Mouse (Mus musculus) myocyte (in vitro differentiated cells): ENCODE results near the gene Hexdc. TPM values are rescaled to one million over a fixed set of nuclear protein-coding genes. Genes with fewer than 3 reads are reported as not detected.
A peak's percentile ranks its signal among the peaks of the same experiment; 100 is the strongest.

Experiments used
- H3K27me3 ChIP-seq: one replicate; pipeline ENCODE4 v1.6.1; 2011; ENCODE audit not compliant: control insufficient read depth, insufficient read depth, insufficient read length
- H3K36me3 ChIP-seq: one replicate; pipeline ENCODE4 v1.6.1; 2011; ENCODE audit not compliant: control insufficient read depth, insufficient read depth
- H3K4me2 ChIP-seq: one replicate; pipeline ENCODE4 v1.6.1; 2011; ENCODE audit warnings: low read depth, control low read depth
- H3K4me3 ChIP-seq: one replicate; pipeline ENCODE4 v1.5.1; 2011; ENCODE audit warnings: mild to moderate bottlenecking, control low read depth, moderate library complexity
- H3K79me2 ChIP-seq: one replicate; pipeline ENCODE4 v1.6.1; 2011; ENCODE audit not compliant: control insufficient read depth, insufficient read depth
- H3ac ChIP-seq: one replicate; pipeline ENCODE4 v1.6.1; 2011; ENCODE audit not compliant: control insufficient read depth, insufficient read length
- CEBPB ChIP-seq: IDR thresholded peaks from 2 replicates; pipeline ENCODE4 v1.6.1; 2011; ENCODE audit warnings: mild to moderate bottlenecking, moderate library complexity; ENCODE audit not compliant: poor library complexity, insufficient read depth, severe bottlenecking
- E2F4 ChIP-seq: IDR thresholded peaks from one replicate; pipeline ENCODE4 v1.6.1; 2011; ENCODE audit warnings: mild to moderate bottlenecking, control low read depth, moderate library complexity; ENCODE audit not compliant: insufficient read depth
- MAX ChIP-seq: IDR thresholded peaks from one replicate; pipeline ENCODE4 v1.6.1; 2011; ENCODE audit warnings: low read depth, mild to moderate bottlenecking, control low read depth
- MYOD1 ChIP-seq, 3 experiments: IDR thresholded peaks; one replicate each; pipeline ENCODE4 v1.6.1; 2011; ENCODE audit warnings: control low read depth in 2 of 3, low read depth in 2 of 3, mild to moderate bottlenecking in 2 of 3, moderate library complexity in 1 of 3; ENCODE audit not compliant: insufficient read length in 2 of 3, control insufficient read depth in 1 of 3
- MYOG ChIP-seq, 3 experiments: IDR thresholded peaks; one replicate each; pipeline ENCODE4 v1.6.1; 2011; ENCODE audit warnings: control low read depth in 2 of 3, low read depth in 2 of 3, mild to moderate bottlenecking in 2 of 3; ENCODE audit not compliant: insufficient read length in 2 of 3, control insufficient read depth in 1 of 3, insufficient read depth in 1 of 3
- POLR2A ChIP-seq: IDR thresholded peaks from one replicate; pipeline ENCODE4 v1.6.1; 2011; ENCODE audit warnings: low read depth, mild to moderate bottlenecking, control low read depth, moderate library complexity; ENCODE audit not compliant: insufficient read length
- POLR2AphosphoS2 ChIP-seq: IDR thresholded peaks from one replicate; pipeline ENCODE4 v1.6.1; 2011; ENCODE audit warnings: low read depth, control low read depth; ENCODE audit not compliant: insufficient read length
- REST ChIP-seq: IDR thresholded peaks from one replicate; pipeline ENCODE4 v1.6.1; 2011; ENCODE audit warnings: mild to moderate bottlenecking, control low read depth, moderate library complexity; ENCODE audit not compliant: insufficient read depth, insufficient read length
- SRF ChIP-seq: IDR thresholded peaks from one replicate; pipeline ENCODE4 v1.6.1; 2011; ENCODE audit warnings: low read depth; ENCODE audit not compliant: control insufficient read depth, insufficient read length
- TCF12 ChIP-seq: IDR thresholded peaks from one replicate; pipeline ENCODE4 v1.6.1; 2011; ENCODE audit warnings: mild to moderate bottlenecking, control low read depth; ENCODE audit not compliant: poor library complexity, insufficient read depth, severe bottlenecking
- TCF3 ChIP-seq: IDR thresholded peaks from one replicate; pipeline ENCODE4 v1.6.1; 2011; ENCODE audit warnings: low read depth, control low read depth; ENCODE audit not compliant: insufficient read length
- USF1 ChIP-seq: IDR thresholded peaks from one replicate; pipeline ENCODE4 v1.6.1; 2011; ENCODE audit warnings: low read depth, mild to moderate bottlenecking, control low read depth, moderate library complexity
- polyA plus RNA-seq: library from polyadenylated mRNA; unstranded; fragments of >200 nt; fragmentation: generic; extraction: Trizol; gene quantifications from one replicate; pipeline ENCODE4 v1.2.1, GENCODE M21; 2012; ENCODE audit warnings: missing spikeins

Hexdc gene
- polyA plus RNA-seq, 1 experiment, result 11.6 TPM

GRCm38 (mm10) chr11:121203859-121204160 lies 423 bp upstream of the Hexdc start:
- H3K36me3 ChIP-seq, result peaks cover 12% of the 10 kb centered on the region

GRCm38 (mm10) chr11:121216831-121217230 lies 12.6 kb downstream of the Hexdc start:
- no peak overlapping the region for H3ac ChIP-seq
- no peak overlapping the region for H3K4me3 ChIP-seq
- no peaks in the 10 kb centered on the region for H3K27me3 ChIP-seq
- H3K36me3 ChIP-seq, result peaks cover 7% of the 10 kb centered on the region
- H3K79me2 ChIP-seq, result no peaks in the 10 kb centered on the region
- no peak overlapping the region for H3K4me2 ChIP-seq
- TF ChIP-seq TCF3 (no peak), CEBPB (no peak), REST (no peak), MAX (no peak), TCF12 (no peak), POLR2A (no peak), SRF (no peak), E2F4 (no peak), MYOD1 (IDR thresholded peaks at IDR 0.05; ENCODE audit: control insufficient read depth in 1 of 3, insufficient read length in 2 of 3, low read depth in 2 of 3) (no peak), MYOG (IDR thresholded peaks at IDR 0.05; ENCODE audit: control insufficient read depth in 1 of 3, insufficient read depth in 1 of 3, insufficient read length in 2 of 3, low read depth in 2 of 3) (no peak), USF1 (no peak)

More at GRCm38 (mm10) chr11:121203859-121204160, 423 bp upstream of the Hexdc start:
- Histone ChIP-seq H3K27me3 (no peaks in the 10 kb centered on the region), H3K4me2 (peak overlapping the region; percentile 78), H3K4me3 (peak overlapping the region; percentile 46), H3K79me2 (no peaks in the 10 kb centered on the region), H3ac (no peak overlapping the region)
- TF ChIP-seq POLR2A (no peak), USF1 (peak; percentile 64)

- Histone ChIP-seq H3K4me2 (no peak overlapping the region), H3K36me3 (peaks cover 18% of the 10 kb centered on the region), H3K27me3 (no peaks in the 10 kb centered on the region), H3K79me2 (no peaks in the 10 kb centered on the region), H3K4me3 (no peak overlapping the region), H3ac (no peak overlapping the region)
- no peak for TF ChIP-seq USF1
- no peak for TF ChIP-seq REST
- no peak for TF ChIP-seq TCF3
- TF ChIP-seq POLR2A, result no peak
- no peak for TF ChIP-seq CEBPB
- no peak for TF ChIP-seq MAX
- no peak for TF ChIP-seq MYOD1 (IDR thresholded peaks at IDR 0.05; ENCODE audit: control insufficient read depth in 1 of 3, insufficient read length in 2 of 3, low read depth in 2 of 3)
- TF ChIP-seq TCF12, result no peak
- no peak for TF ChIP-seq MYOG (IDR thresholded peaks at IDR 0.05; ENCODE audit: control insufficient read depth in 1 of 3, insufficient read depth in 1 of 3, insufficient read length in 2 of 3, low read depth in 2 of 3)
- no peak for TF ChIP-seq SRF
- no peak for TF ChIP-seq E2F4
- no peak for TF ChIP-seq POLR2AphosphoS2
These were observed 15.5 kb downstream of the Hexdc start for GRCm38 (mm10) chr11:121219776-121220175.

- Histone ChIP-seq H3K36me3 (peaks cover 26% of the 10 kb centered on the region), H3K4me3 (no peak overlapping the region), H3K4me2 (no peak overlapping the region), H3K79me2 (no peaks in the 10 kb centered on the region), H3ac (no peak overlapping the region), H3K27me3 (no peaks in the 10 kb centered on the region)
- TF ChIP-seq USF1 (no peak), TCF12 (no peak), E2F4 (no peak), POLR2AphosphoS2 (no peak), REST (no peak)
These were observed 16.5 kb downstream of the Hexdc start for GRCm38 (mm10) chr11:121220771-121221170.

GRCm38 (mm10) chr11:121221321-121222010 lies 17.2 kb downstream of the Hexdc start:
- peak; percentile 17 for TF ChIP-seq POLR2AphosphoS2
- TF ChIP-seq REST, result no peak
- Histone ChIP-seq H3ac (no peak overlapping the region), H3K4me3 (no peak overlapping the region), H3K36me3 (peaks cover 30% of the 10 kb centered on the region), H3K4me2 (no peak overlapping the region), H3K27me3 (no peaks in the 10 kb centered on the region), H3K79me2 (no peaks in the 10 kb centered on the region)
